Mouse (Mus musculus): ENCODE measurements around the gene Dop1b. TPM values are rescaled to one million over a fixed set of nuclear protein-coding genes. Genes with fewer than 3 reads are reported as not detected.
"Not testable (repeated sequence)": the region's sequence is repeated elsewhere in the genome, so short reads cannot be mapped to it uniquely, and the experiment has no call there.

The Dop1b gene
- polyA plus RNA-seq (2011; ENCODE audit: insufficient read depth, insufficient read length, low read depth, missing spikeins): 16.9 and 17.4 TPM in 2 replicates

GRCm38 (mm10) chr16:93711411-93712188 lies at the start of gene Dop1b:
Dop1b (plus strand) TSS chr16:93711904.
- no peak within 1 kb of the TSS for H3K27ac ChIP-seq (ENCODE audit: insufficient read depth, low read length)
- H3K4me3 ChIP-seq (ENCODE audit: low read depth, low read length): peak within 1 kb of the TSS; percentile 78
- H3K27me3 ChIP-seq (ENCODE audit: control insufficient read depth, insufficient read depth, low read length, poor library complexity, severe bottlenecking): no peaks in the 10 kb centered on the region

GRCm38 (mm10) chr16:93667976-93668375 lies 43.7 kb upstream of the Dop1b start:
- TF ChIP-seq CTCF (IDR thresholded peaks at IDR 0.05; ENCODE audit: low read depth, low read length) (no peak), POLR2A (IDR thresholded peaks at IDR 0.05; ENCODE audit: insufficient read depth, low read length) (no peak), EP300 (IDR thresholded peaks at IDR 0.05; ENCODE audit: insufficient read depth, low read depth, low read length) (no peak)
- peaks cover 31% of the 10 kb centered on the region for H3K9me3 ChIP-seq (replicated peaks; ENCODE audit: control insufficient read depth, insufficient read depth, low read length, poor library complexity, severe bottlenecking)

More at GRCm38 (mm10) chr16:93711411-93712188, at the start of gene Dop1b:
- H3K9ac ChIP-seq (ENCODE audit: low read depth, poor library complexity, severe bottlenecking): peak within 1 kb of the TSS; percentile 82
- no peaks in the 10 kb centered on the region for H3K9me3 ChIP-seq (replicated peaks; ENCODE audit: control insufficient read depth, insufficient read depth, low read length, poor library complexity, severe bottlenecking)
- peaks cover 3% of the 10 kb centered on the region for H3K4me1 ChIP-seq (ENCODE audit: control insufficient read depth, insufficient read depth, low read length)
- TF ChIP-seq CTCF (IDR thresholded peaks at IDR 0.05; ENCODE audit: low read depth, low read length) (no peak), EP300 (IDR thresholded peaks at IDR 0.05; ENCODE audit: insufficient read depth, low read depth, low read length) (no peak), POLR2A (IDR thresholded peaks at IDR 0.05; ENCODE audit: insufficient read depth, low read length) (no peak)
- no peaks in the 10 kb centered on the region for H3K36me3 ChIP-seq (ENCODE audit: control insufficient read depth, insufficient read depth, low read length, poor library complexity, severe bottlenecking)

GRCm38 (mm10) chr16:93669521-93669920 lies 42.2 kb upstream of the Dop1b start:
- Histone ChIP-seq H3K9me3 (replicated peaks; ENCODE audit: control insufficient read depth, insufficient read depth, low read length, poor library complexity, severe bottlenecking) (peaks cover 31% of the 10 kb centered on the region), H3K4me1 (ENCODE audit: control insufficient read depth, insufficient read depth, low read length) (no peaks in the 10 kb centered on the region), H3K27me3 (ENCODE audit: control insufficient read depth, insufficient read depth, low read length, poor library complexity, severe bottlenecking) (no peaks in the 10 kb centered on the region), H3K9ac (ENCODE audit: low read depth, poor library complexity, severe bottlenecking) (no peak overlapping the region), H3K27ac (ENCODE audit: insufficient read depth, low read length) (no peak overlapping the region), H3K4me3 (ENCODE audit: low read depth, low read length) (no peak overlapping the region), H3K36me3 (ENCODE audit: control insufficient read depth, insufficient read depth, low read length, poor library complexity, severe bottlenecking) (no peaks in the 10 kb centered on the region)
- TF ChIP-seq POLR2A (IDR thresholded peaks at IDR 0.05; ENCODE audit: insufficient read depth, low read length) (no peak), EP300 (IDR thresholded peaks at IDR 0.05; ENCODE audit: insufficient read depth, low read depth, low read length) (no peak), CTCF (IDR thresholded peaks at IDR 0.05; ENCODE audit: low read depth, low read length) (no peak)

More at GRCm38 (mm10) chr16:93667976-93668375, 43.7 kb upstream of the Dop1b start:
- H3K27me3 ChIP-seq (ENCODE audit: control insufficient read depth, insufficient read depth, low read length, poor library complexity, severe bottlenecking): no peaks in the 10 kb centered on the region
- H3K36me3 ChIP-seq (ENCODE audit: control insufficient read depth, insufficient read depth, low read length, poor library complexity, severe bottlenecking): no peaks in the 10 kb centered on the region
- H3K27ac ChIP-seq (ENCODE audit: insufficient read depth, low read length): no peak overlapping the region
- no peaks in the 10 kb centered on the region for H3K4me1 ChIP-seq (ENCODE audit: control insufficient read depth, insufficient read depth, low read length)
- H3K9ac ChIP-seq (ENCODE audit: low read depth, poor library complexity, severe bottlenecking): no peak overlapping the region
- no peak overlapping the region for H3K4me3 ChIP-seq (ENCODE audit: low read depth, low read length)

GRCm38 (mm10) chr16:93670466-93670865 lies 41.2 kb upstream of the Dop1b start:
- H3K4me1 ChIP-seq (ENCODE audit: control insufficient read depth, insufficient read depth, low read length); H3K9ac ChIP-seq (ENCODE audit: low read depth, poor library complexity, severe bottlenecking); H3K27me3 ChIP-seq (ENCODE audit: control insufficient read depth, insufficient read depth, low read length, poor library complexity, severe bottlenecking); H3K36me3 ChIP-seq (ENCODE audit: control insufficient read depth, insufficient read depth, low read length, poor library complexity, severe bottlenecking); H3K27ac ChIP-seq (ENCODE audit: insufficient read depth, low read length); H3K4me3 ChIP-seq (ENCODE audit: low read depth, low read length): not testable (repeated sequence)
- TF ChIP-seq EP300 (IDR thresholded peaks at IDR 0.05; ENCODE audit: insufficient read depth, low read depth, low read length) (peak; percentile 70; the same call in 1 of the 2 replicates), POLR2A (IDR thresholded peaks at IDR 0.05; ENCODE audit: insufficient read depth, low read length) (peak; percentile 13)
- peaks cover 31% of the 10 kb centered on the region for H3K9me3 ChIP-seq (replicated peaks; ENCODE audit: control insufficient read depth, insufficient read depth, low read length, poor library complexity, severe bottlenecking)

GRCm38 (mm10) chr16:93671064-93671463 lies 40.6 kb upstream of the Dop1b start:
- Histone ChIP-seq H3K36me3 (ENCODE audit: control insufficient read depth, insufficient read depth, low read length, poor library complexity, severe bottlenecking) (no peaks in the 10 kb centered on the region), H3K4me1 (ENCODE audit: control insufficient read depth, insufficient read depth, low read length) (no peaks in the 10 kb centered on the region), H3K4me3 (ENCODE audit: low read depth, low read length) (no peak overlapping the region), H3K27ac (ENCODE audit: insufficient read depth, low read length) (peak overlapping the region; percentile 25; the same call in 1 of the 2 replicates), H3K27me3 (ENCODE audit: control insufficient read depth, insufficient read depth, low read length, poor library complexity, severe bottlenecking) (no peaks in the 10 kb centered on the region), H3K9ac (ENCODE audit: low read depth, poor library complexity, severe bottlenecking) (no peak overlapping the region), H3K9me3 (replicated peaks; ENCODE audit: control insufficient read depth, insufficient read depth, low read length, poor library complexity, severe bottlenecking) (peaks cover 31% of the 10 kb centered on the region)
- TF ChIP-seq POLR2A (IDR thresholded peaks at IDR 0.05; ENCODE audit: insufficient read depth, low read length) (no peak), CTCF (IDR thresholded peaks at IDR 0.05; ENCODE audit: low read depth, low read length) (peak; percentile 72)

GRCm38 (mm10) chr16:93676376-93676775 lies 35.3 kb upstream of the Dop1b start:
- Histone ChIP-seq H3K9me3 (replicated peaks; ENCODE audit: control insufficient read depth, insufficient read depth, low read length, poor library complexity, severe bottlenecking) (no peaks in the 10 kb centered on the region), H3K27me3 (ENCODE audit: control insufficient read depth, insufficient read depth, low read length, poor library complexity, severe bottlenecking) (no peaks in the 10 kb centered on the region), H3K27ac (ENCODE audit: insufficient read depth, low read length) (no peak overlapping the region), H3K4me1 (ENCODE audit: control insufficient read depth, insufficient read depth, low read length) (peaks cover 2% of the 10 kb centered on the region), H3K9ac (ENCODE audit: low read depth, poor library complexity, severe bottlenecking) (no peak overlapping the region), H3K4me3 (ENCODE audit: low read depth, low read length) (no peak overlapping the region), H3K36me3 (ENCODE audit: control insufficient read depth, insufficient read depth, low read length, poor library complexity, severe bottlenecking) (no peaks in the 10 kb centered on the region)
- no peak for TF ChIP-seq POLR2A (IDR thresholded peaks at IDR 0.05; ENCODE audit: insufficient read depth, low read length)
- no peak for TF ChIP-seq CTCF (IDR thresholded peaks at IDR 0.05; ENCODE audit: low read depth, low read length)
- TF ChIP-seq EP300 (IDR thresholded peaks at IDR 0.05; ENCODE audit: insufficient read depth, low read depth, low read length): no peak

All from ES-Bruce4 (cell line).